Mouse (Mus musculus) frontal cortex, postnatal 25 days (tissue): ENCODE measurements around the gene Sergef.

Experiments used
- DNase-seq, 2 experiments: peaks; one replicate each; pipeline ENCODE4 v3.0.0; 2022; ENCODE audit warnings: low spot score in 2 of 2

Gene Sergef

DNA sequence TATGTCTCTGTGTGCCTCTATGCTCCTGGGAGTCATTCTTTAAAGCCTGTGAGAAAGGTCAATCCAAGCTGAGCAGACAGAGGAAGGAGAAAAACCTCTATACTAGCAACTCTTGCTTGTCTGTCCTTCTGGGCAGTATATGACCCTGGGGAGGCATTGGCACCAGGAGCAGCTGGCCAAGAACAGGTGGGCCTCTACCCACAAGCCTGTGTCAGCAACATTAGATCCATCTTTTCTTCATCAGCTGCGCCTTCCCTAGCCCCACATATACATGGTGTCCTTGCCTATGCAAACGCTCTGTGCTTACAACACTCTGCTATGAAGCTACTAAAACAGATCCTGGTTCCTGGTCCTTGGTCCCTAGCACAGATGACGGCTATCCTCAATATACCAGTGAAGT, 97.5 kb downstream of the Sergef start:
- DNase-seq, result no peak

DNA sequence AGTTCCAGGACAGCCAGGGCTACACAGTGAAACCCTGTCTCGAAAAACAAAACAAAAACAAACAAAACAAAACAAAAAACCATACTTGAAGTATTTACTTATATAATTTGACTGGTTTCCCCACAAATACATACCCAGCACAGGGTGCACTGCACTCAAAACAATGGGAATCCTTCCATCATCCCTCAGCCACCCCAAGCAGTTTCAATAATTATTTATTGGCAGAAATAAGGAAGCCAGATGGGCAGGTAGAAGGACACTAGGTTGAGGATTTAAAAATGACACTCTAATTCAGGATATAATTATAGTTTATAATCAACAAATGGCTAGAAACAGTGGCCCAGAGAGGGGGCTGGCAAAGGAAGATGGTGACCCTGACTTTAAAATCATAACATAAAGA, 99.0 kb downstream of the Sergef start:
- no peak for DNase-seq

DNA sequence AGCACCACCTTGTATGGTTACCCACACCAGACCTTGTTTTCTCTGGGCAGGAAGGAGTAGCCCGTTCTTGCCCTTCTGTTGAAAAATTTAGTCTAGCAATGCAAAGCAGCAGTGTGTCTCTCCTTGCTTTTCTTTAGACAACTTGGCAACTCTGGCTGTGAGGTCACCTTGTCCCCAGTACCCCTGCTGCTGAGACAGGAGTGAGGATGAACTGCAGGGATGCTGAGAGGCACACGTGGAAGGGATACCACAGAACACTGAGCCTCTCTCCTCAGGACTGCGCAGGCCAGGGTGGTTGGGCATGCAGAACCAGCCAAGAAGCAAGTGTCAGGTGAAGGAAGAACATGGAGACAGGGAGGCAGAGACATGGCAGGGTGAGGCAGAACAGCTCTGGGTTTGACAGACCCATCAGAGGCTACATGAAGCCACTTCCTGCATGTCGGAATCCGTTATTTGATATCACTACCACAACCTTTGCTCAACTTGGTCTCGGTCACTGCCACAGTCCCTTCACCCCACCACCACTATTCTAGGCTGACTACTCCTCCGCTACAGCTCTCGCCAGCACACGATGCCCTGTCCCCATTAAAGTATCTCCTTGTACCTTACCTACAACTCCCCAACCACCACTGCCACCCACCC, 103.0 kb downstream of the Sergef start:
- no peak for DNase-seq

DNA sequence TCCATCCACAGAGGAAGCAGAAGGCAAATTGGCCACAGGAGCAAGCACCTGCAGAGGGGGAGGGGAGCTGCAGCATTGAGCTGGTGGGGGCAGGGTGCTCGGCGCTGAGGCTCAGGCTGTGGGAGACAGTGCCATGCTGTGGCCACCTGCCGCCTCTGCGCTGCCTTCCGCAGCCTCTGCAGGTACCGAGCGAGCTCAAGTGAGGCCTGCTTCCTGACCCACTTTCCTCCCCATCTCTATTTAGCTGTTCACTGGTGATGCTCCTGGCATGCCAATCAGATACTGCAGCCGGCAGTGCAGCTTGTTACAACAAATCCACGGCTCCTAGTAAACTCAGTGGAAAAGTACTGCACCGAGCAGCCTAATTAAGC, 104.2 kb downstream of the Sergef start:
- DNase-seq, result peak; percentile 36 to 44

DNA sequence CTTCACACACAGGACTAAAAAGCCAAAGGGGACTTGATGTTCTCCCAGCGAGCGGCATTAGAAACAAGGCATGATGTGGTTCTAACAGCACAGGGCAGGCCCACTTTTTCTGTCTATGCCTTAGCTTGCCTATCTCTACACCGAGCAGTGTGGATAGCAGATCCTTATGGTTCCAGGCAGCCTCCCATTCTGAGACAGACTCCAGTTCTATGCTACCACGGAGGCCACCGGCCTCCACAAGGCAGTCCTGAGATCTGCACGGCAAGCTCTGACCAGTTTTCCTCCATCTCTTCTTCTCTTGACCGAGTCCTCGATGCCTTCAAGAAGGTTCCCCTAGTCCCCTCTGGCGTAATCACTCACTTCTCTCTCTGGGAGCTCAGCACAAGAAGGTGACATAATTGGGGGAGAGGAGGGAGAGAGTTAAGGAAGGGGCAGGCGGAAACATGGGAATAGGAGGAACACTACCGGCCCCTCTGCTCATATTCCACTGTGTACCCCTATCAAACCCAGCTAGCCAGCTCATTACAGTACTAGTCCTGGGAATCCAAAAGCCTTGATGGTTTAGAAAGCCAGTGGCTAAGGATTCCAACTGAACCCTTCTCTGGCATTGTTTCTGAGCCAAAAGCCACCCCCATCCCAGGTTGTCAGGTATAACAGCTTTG, 104.7 kb downstream of the Sergef start:
- no peak for DNase-seq

GRCm38 (mm10) chr7:46533518-46533917, 106.1 kb downstream of the Sergef start:
- DNase-seq, result no peak

DNA sequence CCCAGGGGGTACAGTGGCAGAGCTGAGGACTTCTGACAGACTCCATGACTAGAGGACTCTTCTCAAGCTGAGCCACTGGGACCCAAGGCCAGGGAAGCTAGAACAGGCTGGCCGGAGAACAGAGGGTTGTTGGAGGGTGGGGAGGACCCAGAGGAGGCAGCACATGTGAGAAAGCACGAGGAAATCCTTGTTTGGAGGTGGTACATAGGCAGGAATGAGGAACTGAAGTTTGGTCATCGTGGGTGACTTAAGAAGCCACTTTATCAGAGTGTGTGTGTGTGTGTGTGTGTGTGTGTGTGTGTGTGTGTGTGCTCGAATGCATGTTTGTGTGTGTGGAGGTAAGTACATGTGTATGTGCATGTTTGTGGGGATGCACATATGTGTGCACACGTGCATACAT, 108.3 kb downstream of the Sergef start:
- DNase-seq, result no peak

- DNase-seq, result no peak
These were observed 109.7 kb downstream of the Sergef start for GRCm38 (mm10) chr7:46529930-46530329.

- DNase-seq, result no peak
These were observed 110.3 kb downstream of the Sergef start for GRCm38 (mm10) chr7:46529259-46529658.

GRCm38 (mm10) chr7:46526665-46527154, 112.9 kb downstream of the Sergef start:
- no peak for DNase-seq

- no peak for DNase-seq
These were observed 116.4 kb downstream of the Sergef start for GRCm38 (mm10) chr7:46523215-46523614.

DNA sequence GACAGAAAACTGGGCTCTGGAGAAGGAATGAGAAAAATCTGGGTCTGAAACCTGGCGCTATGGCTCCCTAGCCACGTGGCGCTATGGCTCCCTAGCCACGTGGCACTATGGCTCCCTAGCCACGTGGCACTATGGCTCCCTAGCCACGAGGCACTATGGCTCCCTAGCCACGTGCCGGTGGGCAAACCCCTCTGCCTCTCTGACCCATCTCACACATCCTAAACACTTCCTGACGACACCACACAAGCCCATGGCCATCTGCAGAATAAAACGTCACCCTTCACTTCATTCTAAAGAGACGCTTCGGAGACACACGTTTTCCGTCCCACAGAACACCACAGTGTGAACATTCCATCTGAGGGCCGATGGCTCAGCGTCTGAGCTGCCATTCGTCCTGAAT, 117.8 kb downstream of the Sergef start:
- no peak for DNase-seq

DNA sequence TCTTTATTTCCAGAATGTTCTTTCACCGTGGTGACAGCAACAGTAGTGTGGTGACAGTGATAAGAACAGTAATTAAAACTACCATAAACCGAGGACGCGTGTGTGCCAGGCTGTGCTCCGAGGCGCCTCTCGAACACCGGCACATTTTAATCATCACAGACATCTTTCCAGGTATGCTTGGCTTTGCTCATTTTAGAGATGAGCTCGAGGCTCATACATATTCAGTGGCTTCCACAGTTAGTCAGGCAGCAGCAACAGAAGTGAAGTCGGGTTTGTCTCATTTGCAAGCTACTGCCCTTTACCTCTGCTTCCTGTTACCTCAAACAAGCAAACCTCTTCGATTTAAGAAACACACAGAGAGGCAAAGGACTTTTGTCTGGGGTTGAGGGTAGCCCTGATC, 120.5 kb downstream of the Sergef start:
- DNase-seq, result no peak

- DNase-seq, result no peak
These were observed 122.4 kb downstream of the Sergef start for GRCm38 (mm10) chr7:46517158-46517557.

DNA sequence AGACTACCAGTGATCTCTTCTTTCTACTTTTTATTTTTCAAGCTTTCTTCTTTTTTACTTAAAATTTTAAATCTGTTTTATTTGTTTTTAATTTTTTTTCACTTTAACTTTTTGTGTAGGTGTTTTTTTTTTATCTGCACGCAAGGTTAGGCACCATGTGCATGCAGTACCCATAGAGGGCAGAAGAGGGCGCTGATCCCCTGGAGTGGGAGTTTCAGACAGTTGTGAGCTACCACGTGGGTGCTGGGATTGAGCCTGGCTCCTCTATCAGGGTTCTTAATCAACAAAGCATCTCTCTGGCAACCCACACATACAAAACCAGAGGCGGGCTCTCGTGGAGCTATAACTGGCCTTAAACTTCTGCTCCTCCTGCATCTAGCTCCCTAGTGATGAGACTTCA, 123.6 kb downstream of the Sergef start:
- no peak for DNase-seq

- DNase-seq, result no peak
These were observed 124.6 kb downstream of the Sergef start for GRCm38 (mm10) chr7:46514981-46515380.

DNA sequence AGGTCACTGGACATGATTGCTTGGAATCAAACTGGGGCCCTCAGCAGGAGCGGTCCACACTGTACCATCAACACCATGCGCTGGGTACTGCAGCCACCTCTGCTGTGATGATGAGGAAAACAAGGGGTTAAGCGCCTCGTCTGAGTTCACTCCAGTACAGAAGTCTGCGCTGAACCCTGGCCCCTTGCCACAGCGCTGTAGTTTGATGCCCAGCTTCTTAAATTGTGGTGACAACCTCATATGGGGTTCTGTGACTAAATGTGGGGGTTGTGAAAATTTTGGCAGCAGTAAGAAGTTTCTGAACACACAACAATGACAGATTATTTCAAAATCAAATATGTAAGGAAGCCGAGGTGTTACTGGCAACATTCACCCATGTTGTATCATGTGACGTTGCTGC, 126.0 kb downstream of the Sergef start:
- DNase-seq, result no peak

DNA sequence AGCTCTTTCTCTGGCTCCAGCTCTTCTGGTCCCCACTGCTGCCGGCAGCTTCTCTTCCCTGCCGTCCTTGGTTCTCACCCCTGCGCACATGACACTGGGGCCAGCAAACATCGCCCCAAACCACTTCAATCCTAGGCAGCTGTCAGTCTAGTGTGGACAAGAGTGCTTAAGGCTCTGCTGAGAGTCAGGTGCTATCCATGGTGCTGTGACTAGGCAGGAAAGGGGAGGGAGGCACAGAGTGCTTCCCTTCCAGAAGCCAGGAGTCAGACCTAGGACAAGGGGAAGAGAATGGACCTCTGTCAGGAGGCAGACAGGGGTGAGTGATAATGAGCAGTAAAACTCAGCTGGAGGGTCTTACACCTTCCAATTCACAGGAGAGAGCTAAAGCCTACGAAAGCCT, 126.8 kb downstream of the Sergef start:
- no peak for DNase-seq

- DNase-seq, result no peak
These were observed 128.8 kb downstream of the Sergef start for GRCm38 (mm10) chr7:46510806-46511205.

DNA sequence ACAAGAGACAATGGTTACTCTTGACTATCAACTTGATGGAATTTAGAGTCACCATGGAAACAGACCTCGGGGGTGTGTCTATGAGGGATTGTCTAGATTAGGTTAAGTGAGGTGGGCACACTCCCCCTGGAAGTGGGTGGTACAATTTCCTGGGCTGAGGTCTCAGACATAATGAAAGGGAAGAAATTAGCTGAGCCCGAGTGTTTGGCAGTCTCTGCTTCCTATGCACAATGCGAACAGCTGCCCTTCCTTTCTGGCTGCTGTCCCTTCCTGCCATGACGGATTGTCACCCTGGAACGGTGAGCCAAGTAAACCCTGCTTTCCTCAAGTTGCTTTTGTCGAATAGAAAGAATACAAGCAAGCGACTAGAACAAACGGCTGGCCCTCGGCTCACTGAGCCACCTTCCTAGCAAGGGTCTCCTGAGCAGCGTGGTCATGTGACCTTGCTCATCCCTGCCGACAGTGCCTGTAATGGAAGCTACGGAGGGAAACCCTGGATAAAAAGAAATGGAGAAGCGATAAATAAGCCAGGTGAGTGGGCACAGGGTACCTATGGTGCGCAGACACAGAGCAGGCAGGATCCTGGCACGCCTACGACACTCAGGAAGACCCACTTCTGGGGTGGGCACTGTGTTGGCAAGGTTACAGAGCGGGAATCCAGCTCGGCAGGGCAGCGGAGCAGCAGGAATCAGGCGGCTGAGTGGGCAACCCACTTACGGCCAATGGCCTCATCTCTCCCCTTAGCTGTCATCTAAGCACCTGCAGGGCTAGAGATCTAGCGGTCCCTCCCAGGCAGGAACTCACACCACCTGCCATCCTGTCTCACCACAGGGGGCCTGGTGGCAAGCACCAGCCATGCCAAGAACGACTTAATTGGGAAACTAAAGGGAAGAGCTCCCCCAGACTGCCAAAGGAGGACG, 130.0 kb downstream of the Sergef start:
- DNase-seq, result no peak

- DNase-seq, result no peak
These were observed 130.9 kb downstream of the Sergef start for GRCm38 (mm10) chr7:46508590-46509318.

DNA sequence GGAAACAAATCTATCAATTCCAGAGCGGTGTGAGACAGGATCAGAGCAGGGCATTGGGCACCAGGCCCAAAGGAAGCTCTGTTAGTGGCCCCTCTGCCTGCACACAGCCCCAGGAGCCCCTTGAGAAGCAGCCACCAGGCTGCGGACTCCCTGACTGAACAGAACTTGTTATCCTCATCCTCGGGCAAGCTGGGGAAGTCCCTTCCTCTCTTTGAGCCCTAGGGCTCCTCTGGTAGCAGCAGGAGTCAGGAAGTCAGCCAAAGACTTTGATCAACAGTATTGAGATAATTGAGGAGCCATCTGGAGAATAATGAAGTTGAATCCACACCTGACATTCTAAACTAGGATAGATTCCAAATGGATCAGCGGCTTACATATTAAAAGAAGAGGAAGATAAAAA, 135.4 kb downstream of the Sergef start:
- DNase-seq, result no peak
